Mouse (Mus musculus) NIH3T3 (cell line): ENCODE measurements around the gene Wnt8b.

Experiments
- DNase-seq: peaks from one replicate; pipeline ENCODE4 v3.0.0-alpha.2; 2012; ENCODE audit warnings: low read depth

Wnt8b gene

DNA sequence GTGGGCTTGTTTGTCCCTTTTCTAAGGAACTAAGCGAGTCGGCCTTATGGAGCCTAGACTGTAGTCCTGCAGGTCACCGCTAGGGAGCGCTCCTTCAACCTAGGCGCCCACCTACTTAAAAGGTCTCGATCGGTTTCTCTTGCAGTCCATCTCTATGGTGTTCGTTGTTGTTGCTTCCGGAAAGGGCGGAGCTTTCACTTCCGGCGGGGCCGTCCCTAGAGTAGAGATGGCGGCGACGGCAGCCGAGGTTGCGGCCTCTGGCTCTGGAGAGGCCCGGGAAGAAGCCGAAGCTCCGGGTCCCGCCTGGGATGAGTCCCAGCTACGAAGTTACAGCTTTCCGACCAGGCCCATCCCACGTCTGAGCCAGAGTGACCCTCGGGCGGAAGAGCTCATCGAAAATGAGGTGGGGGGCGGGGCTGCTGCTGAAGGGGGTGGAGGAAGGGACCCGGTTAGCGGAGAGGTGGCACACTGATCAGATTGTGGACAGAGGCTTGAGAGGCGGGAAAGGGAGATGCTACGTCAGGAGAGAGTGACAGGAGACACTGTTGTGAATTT, 69.5 kb downstream of the Wnt8b start, which contains the start of gene Hif1an:
Gene Hif1an (plus strand): TSS at position 199 of the 555 bp plus-strand sequence.
- peak; percentile 98 for DNase-seq
